Mouse (Mus musculus) liver, postnatal 0 days (tissue): Measurements from ENCODE around the gene Tecpr2.

Experiments
- CTCF ChIP-seq: sonication (generic); IDR thresholded peaks from 2 replicates; pipeline ENCODE4 v1.5.1; 2016; ENCODE audit warnings: antibody characterized with exemption, low read depth
- EP300 ChIP-seq: IDR thresholded peaks from 2 replicates; pipeline ENCODE4 v1.6.1; 2016; ENCODE audit warnings: antibody characterized with exemption, low read depth, mild to moderate bottlenecking

DNA sequence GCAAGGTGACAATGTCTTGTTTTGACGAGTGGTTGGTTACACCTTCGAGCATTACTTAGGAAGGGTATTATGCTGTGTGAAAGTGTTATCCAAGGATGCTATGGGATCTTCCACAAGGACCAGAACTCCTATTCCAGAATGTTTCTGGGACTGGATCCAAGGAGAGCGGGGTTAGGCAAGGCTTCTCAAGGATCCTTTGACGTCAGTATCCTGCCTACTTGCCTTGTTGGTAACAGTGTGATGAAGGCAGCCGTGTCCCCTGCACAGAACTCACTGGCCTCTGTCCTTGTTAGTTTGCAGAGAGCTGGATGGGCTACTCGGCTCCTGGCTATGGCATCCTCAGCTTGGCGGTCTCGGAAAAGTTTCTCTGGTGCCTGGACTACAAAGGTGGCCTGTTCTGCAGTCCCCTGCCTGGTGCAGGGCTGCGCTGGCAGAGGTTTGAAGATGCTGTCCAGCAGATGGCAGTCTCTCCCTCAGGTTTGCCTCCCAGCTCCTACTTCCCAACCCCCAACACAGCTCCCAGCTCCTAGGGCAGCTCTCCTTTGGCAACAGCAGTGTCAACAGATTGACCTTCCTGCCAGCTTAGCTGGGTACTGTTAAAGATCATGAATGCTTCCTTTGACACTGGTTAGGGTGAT, 47.0 kb downstream of the Tecpr2 start:
- peak; percentile 97 for TF ChIP-seq CTCF
- no peak for TF ChIP-seq EP300
